In genomic region chr17:12118926-12119641, GRCm38 (mm10) we compare ENCODE assay signal across 8 mouse cellular contexts. TPM values are rescaled to one million over a fixed set of nuclear protein-coding genes. Genes with fewer than 3 reads are reported as not detected.
A peak's percentile ranks its signal among the peaks of the same experiment; 100 is the strongest.
DNase-seq lines count a peak whose midpoint lies in the region; ATAC-seq and TF ChIP-seq lines count a peak whose summit lies in the region.

No protein-coding gene starts in this region.

- H3K27ac ChIP-seq in cortical plate, adult 2 months (ENCODE audit: insufficient read depth, low read length) = 0 out of 2 replicates have a peak overlapping the region, but pooled peaks have one; percentile 4

- H3K4me3 ChIP-seq in cortical plate, adult 2 months (ENCODE audit: insufficient read depth, low read length) = peak overlapping the region; percentile 88

- no peak for TF ChIP-seq CTCF in cortical plate, adult 2 months (IDR thresholded peaks at IDR 0.05; ENCODE audit: extremely low read depth, insufficient read depth, low read length)

- H3K4me1 ChIP-seq in cortical plate, adult 2 months (ENCODE audit: control insufficient read depth, insufficient read depth, low read length) = peaks cover 7% of the 10 kb centered on the region

- ATAC-seq in megakaryocyte, adult 5-6 weeks (ENCODE audit: poor library complexity, severe bottlenecking) = peak; percentile 95

- peak; percentile 86 for TF ChIP-seq POLR2A in cortical plate, adult 2 months (IDR thresholded peaks at IDR 0.05; ENCODE audit: extremely low read depth, insufficient read depth, low read length)

- DNase-seq in adrenal gland, adult (ENCODE audit: inconsistent age in 2 of 2, low spot score in 1 of 2) = peak; percentile 93 to 95
- DNase-seq in gastrocnemius, adult 8-10 months (ENCODE audit: low spot score in 2 of 2) = peak; percentile 60 to 63
- DNase-seq in hindlimb bud, embryonic 11.5 days (ENCODE audit: extremely low spot score, low read depth, low spot score) = peak; percentile 92
- DNase-seq in left cerebral cortex, adult 8-10 months (ENCODE audit: low spot score in 2 of 2) = peak; percentile 69 to 90
- peak; percentile 79 to 84 for DNase-seq in right cerebral cortex, adult 2 months (ENCODE audit: low spot score in 2 of 2)
- peak; percentile 41 for DNase-seq in urinary bladder, postnatal 25 days (ENCODE audit: low spot score)

RNA-seq across cellular contexts. Expression of gene Agpat4, which starts 0.6 kb away (rescaled TPM):
- 53.2 and 56.1 TPM in 2 replicates for polyA plus RNA-seq in cortical plate, adult 2 months (2012; rRNA removed)
- total RNA-seq in gastrocnemius, adult 8-10 months (2022) = 1 to 10 TPM; 1.5 to 1.9 (median 1.8) TPM
- total RNA-seq in left cerebral cortex, adult 8-10 months (2022) = 10 to 100 TPM; 53.1 to 56.3 (median 54.5) TPM
- 8.9 and 12.8 TPM in 2 replicates for total RNA-seq in megakaryocyte, adult 5-6 weeks (2015)
- total RNA-seq in megakaryocyte, adult 5-6 weeks (2017) = 11.8 and 12.1 TPM in 2 replicates

Comparison
In these comparisons a context has a peak if more than half of its experiments do, and no peak if none do; other contexts are left out.
1. Peak in every context shown above with its lines: DNase-seq, ATAC-seq, H3K4me3 ChIP-seq and H3K27ac ChIP-seq.
2. DNase-seq: peak in every context shown above with its lines; median percentile 94 in adrenal gland, adult; 92 in hindlimb bud, embryonic 11.5 days; 82 in right cerebral cortex, adult 2 months; 80 in left cerebral cortex, adult 8-10 months; 62 in gastrocnemius, adult 8-10 months; 41 in urinary bladder, postnatal 25 days.